Mouse (Mus musculus): ENCODE results near the gene Sf1. TPM values are rescaled to one million over a fixed set of nuclear protein-coding genes. Genes with fewer than 3 reads are reported as not detected.

The Sf1 gene
- total RNA-seq, 2 experiments from 2014 or later, result 208 to 212 TPM

DNA sequence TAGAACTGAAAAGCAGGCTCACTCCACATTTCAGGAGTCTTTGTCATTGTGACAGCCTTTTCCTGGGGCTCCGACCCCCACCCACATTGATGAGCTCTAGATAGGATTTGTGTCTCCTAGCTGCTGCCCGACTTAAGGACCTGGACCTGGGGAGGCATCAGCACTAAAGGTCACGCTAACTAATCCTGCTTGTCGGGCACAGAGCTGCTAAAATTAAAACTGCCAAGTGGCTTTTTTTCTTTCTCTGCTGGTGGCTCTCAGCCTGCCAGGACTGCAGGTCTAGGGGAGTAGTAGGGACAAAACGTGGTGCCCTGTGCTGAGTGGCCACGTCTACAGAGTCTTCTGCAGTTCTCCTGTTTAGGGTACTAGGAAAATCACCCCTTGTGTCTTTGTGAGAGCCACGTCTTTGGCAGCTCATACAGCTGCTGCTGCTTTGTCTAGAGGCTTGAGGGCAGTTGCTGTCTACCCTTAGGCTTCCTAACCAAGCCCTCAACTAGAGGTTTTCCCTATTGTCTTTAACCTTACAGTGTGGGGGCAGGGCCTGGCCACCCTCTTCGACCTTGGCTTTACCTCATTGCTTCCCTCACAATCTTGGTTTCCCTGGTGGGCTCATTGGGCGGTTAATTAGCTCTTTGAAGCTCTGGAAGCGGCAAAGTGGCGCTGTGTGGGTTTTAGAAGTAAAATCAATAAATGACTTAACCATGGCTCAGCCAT lies 14.0 kb downstream of the Sf1 start:
- no peak overlapping the region for H3K4me3 ChIP-seq
- intact Hi-C loops (cut with DNase I), result no loop called here
- no peak for TF ChIP-seq CTCF (IDR thresholded peaks at IDR 0.05)
- DNase-seq (ENCODE audit: extremely low spot score in 1 of 2, low spot score in 2 of 2), result no peak
- no peak overlapping the region for H3K27ac ChIP-seq

GRCm38 (mm10) chr19:6380411-6381166 lies 17.1 kb downstream of the Sf1 start:
- TF ChIP-seq CTCF (IDR thresholded peaks at IDR 0.05), result no peak
- H3K4me3 ChIP-seq, result no peak overlapping the region
- intact Hi-C loops (cut with DNase I), result no loop called here
- DNase-seq (ENCODE audit: extremely low spot score in 1 of 2, low spot score in 2 of 2), result no peak
- no peak overlapping the region for H3K27ac ChIP-seq

DNA sequence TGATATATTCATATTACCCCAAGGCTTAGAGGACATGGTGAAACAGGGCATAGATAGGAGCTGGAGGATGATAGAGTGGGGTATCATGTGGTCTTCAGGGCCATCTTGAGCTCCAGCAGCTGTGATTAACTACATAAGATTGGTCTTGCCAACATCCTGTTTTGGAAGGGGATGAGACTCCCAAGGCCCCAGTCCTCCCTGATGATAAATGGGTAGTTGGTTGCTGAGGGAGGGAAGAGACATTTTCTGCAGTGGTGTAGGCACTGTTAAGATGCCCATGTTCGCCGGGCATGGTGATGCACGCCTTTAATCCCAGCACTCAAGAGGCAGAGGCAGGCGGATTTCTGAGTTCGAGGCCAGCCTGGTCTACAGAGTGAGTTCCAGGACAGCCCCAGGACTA lies 17.7 kb downstream of the Sf1 start:
- no peak for TF ChIP-seq CTCF (IDR thresholded peaks at IDR 0.05)
- intact Hi-C loops (cut with DNase I), result no loop called here
- Histone ChIP-seq H3K4me3 (no peak overlapping the region), H3K27ac (no peak overlapping the region)
- no peak for DNase-seq (ENCODE audit: extremely low spot score in 1 of 2, low spot score in 2 of 2)

DNA sequence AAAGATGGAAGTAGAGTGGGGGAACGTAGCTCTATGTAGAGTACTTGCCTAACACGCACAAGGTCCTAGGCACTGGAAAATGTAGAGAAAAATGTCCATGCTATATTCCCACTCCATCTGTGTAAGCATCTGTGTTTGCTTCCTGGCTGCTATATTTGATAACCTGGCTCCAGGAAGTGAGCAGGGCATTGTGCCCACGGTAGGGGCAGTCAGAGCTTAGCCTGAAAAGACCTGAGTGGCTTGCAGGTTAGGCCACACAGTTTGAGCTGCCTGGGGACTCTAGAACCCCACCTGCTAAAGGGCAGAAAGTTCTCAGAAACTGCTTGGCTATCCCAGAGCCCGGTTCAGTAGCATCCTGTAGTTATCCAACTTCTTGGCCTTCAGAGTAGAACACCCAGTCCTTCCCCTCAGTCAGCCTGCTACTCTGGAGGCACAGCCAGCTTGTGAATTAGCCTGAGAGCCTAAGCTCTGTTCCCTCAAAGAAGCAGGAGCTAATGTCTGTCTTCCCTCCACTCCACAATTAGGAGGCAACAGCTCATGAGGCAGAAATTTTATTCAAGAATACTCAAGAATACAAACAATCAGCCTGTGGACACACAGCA lies 18.9 kb downstream of the Sf1 start:
- no peak overlapping the region for H3K4me3 ChIP-seq
- no peak overlapping the region for H3K27ac ChIP-seq
- DNase-seq (ENCODE audit: extremely low spot score in 1 of 2, low spot score in 2 of 2), result no peak
- intact Hi-C loops (cut with DNase I), result no loop called here
- no peak for TF ChIP-seq CTCF (IDR thresholded peaks at IDR 0.05)

DNA sequence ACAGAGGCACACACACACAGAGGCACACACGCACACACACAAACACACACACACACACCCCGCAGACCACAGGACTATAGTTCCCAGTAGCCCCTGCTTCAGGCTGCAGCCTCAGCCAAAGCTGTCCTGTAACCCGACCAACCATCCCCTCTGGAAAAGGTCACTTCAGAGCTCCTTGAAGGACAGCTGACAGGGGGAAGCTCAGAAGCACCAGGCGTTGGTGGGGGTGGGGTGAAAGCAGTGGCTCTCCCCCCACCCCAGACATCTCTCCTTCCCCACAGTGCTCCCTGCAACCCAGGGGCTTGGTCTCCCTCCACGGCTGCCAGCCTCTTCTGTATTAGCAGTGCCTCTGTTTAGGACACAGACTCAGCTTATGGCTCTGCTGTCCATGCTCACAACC lies 20.0 kb downstream of the Sf1 start:
- TF ChIP-seq CTCF (IDR thresholded peaks at IDR 0.05), result no peak
- Histone ChIP-seq H3K4me3 (no peak overlapping the region), H3K27ac (peak overlapping the region; percentile 56)
- no peak for DNase-seq (ENCODE audit: extremely low spot score in 1 of 2, low spot score in 2 of 2)
- intact Hi-C loops (cut with DNase I), result no loop called here

DNA sequence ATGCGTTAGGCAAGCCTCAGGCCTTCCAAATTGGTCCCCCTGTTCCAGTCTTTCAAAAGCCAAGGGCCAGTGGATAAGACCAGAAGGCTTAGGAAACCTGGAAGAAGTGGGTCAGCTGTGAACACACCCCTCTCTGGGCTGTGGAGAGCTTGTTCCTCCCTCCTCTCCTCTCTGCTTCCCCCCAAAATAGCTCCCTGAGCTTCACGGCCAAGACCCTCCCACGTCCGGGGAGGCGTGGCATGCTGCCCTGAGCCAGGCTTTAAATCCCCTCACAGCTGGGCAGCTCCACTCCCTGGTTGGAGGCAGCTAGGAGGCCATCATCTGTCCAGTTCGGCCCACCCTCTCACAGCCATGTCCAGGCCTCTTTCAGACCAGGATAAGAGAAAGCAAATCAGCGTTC lies 20.6 kb downstream of the Sf1 start, which contains the start of gene Pygm:
Gene Pygm, plus strand, starts transcription at position 272 of the 400 bp plus-strand sequence.
- peak within 1 kb of the TSS; percentile 11; the same call in 1 of the 2 replicates for H3K4me3 ChIP-seq
- TF ChIP-seq CTCF (IDR thresholded peaks at IDR 0.05), result no peak
- intact Hi-C loops (cut with DNase I), result no loop called here
- peak within 1 kb of the TSS; percentile 67 for H3K27ac ChIP-seq
- DNase-seq (ENCODE audit: extremely low spot score in 1 of 2, low spot score in 2 of 2), result peak; percentile 65 to 70

DNA sequence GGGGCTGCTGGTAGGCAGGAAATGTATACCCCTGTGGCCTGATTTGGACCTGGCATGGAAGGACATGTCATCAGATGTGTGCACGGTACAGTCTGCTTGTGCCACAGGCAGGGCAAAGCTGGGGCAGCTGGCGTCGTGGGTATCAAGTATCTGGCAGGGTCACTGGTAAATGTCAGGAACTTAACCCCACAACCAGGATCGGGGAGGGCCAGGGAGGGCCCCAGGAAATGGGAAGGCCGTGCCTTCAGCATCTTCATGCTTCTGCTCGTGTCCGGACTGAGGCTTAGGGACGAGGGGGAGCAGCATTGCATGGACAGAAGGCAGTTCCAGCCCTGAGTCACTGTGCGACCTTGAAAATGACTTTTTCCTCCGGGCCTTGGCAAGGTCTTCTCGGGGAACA lies 21.5 kb downstream of the Sf1 start:
- Histone ChIP-seq H3K4me3 (no peak overlapping the region), H3K27ac (no peak overlapping the region)
- intact Hi-C loops (cut with DNase I), result no loop called here
- no peak for TF ChIP-seq CTCF (IDR thresholded peaks at IDR 0.05)
- DNase-seq (ENCODE audit: extremely low spot score in 1 of 2, low spot score in 2 of 2), result no peak

DNA sequence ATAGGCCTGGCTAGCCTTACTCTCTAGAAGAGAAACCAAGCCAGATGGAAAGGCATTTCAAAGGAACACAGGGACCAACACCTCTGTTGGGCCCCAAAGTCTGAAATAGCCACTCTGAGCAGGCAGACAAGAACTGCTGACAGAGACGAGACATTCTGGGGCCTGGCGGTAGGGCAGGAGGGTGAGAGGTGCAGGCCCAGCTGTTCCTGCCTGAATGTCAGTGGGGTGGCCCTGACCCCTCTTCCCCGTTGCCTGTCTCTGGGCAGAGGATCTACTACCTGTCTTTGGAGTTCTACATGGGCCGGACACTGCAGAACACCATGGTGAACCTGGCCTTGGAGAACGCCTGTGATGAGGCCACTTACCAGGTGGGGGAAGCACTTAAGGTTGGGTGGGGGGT lies 21.9 kb downstream of the Sf1 start:
- no peak for DNase-seq (ENCODE audit: extremely low spot score in 1 of 2, low spot score in 2 of 2)
- Histone ChIP-seq H3K4me3 (no peak overlapping the region), H3K27ac (no peak overlapping the region)
- intact Hi-C loops (cut with DNase I), result no loop called here
- no peak for TF ChIP-seq CTCF (IDR thresholded peaks at IDR 0.05)

- H3K27ac ChIP-seq, result no peak overlapping the region
- no peak for TF ChIP-seq CTCF (IDR thresholded peaks at IDR 0.05)
- intact Hi-C loops (cut with DNase I), result no loop called here
Observed at GRCm38 (mm10) chr19:6385821-6386220, 22.3 kb downstream of the Sf1 start.

GRCm38 (mm10) chr19:6386234-6386633 lies 22.7 kb downstream of the Sf1 start:
- Histone ChIP-seq H3K27ac (no peak overlapping the region), H3K4me3 (no peak overlapping the region)
- TF ChIP-seq CTCF (IDR thresholded peaks at IDR 0.05), result no peak
- intact Hi-C loops (cut with DNase I), result no loop called here
- no peak for DNase-seq (ENCODE audit: extremely low spot score in 1 of 2, low spot score in 2 of 2)

More at GRCm38 (mm10) chr19:6385821-6386220, 22.3 kb downstream of the Sf1 start:
- H3K4me3 ChIP-seq, result no peak overlapping the region
- DNase-seq (ENCODE audit: extremely low spot score in 1 of 2, low spot score in 2 of 2), result no peak

DNA sequence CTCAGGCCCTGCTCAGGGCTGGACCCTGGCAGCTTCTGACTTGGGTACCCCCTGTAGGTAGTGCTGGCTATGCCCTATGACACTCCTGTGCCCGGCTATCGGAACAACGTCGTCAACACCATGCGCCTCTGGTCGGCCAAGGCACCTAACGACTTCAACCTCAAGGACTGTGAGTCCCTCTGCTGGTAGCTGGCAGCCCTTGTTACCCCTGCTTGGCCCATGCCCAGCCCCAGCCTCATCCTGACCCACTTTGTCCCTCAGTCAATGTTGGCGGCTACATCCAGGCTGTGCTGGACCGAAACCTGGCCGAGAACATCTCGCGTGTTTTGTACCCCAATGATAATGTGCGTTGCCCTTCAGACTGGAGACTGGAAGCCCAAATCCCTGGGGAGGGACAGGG lies 24.5 kb downstream of the Sf1 start:
- TF ChIP-seq CTCF (IDR thresholded peaks at IDR 0.05), result peak; percentile 10; the same call in 1 of the 2 replicates
- intact Hi-C loops (cut with DNase I), result no loop called here
- H3K4me3 ChIP-seq, result no peak overlapping the region
- no peak for DNase-seq (ENCODE audit: extremely low spot score in 1 of 2, low spot score in 2 of 2)
- no peak overlapping the region for H3K27ac ChIP-seq

GRCm38 (mm10) chr19:6389803-6390202 lies 26.3 kb downstream of the Sf1 start:
- TF ChIP-seq CTCF (IDR thresholded peaks at IDR 0.05), result no peak
- Histone ChIP-seq H3K27ac (no peak overlapping the region), H3K4me3 (no peak overlapping the region)
- DNase-seq (ENCODE audit: extremely low spot score in 1 of 2, low spot score in 2 of 2), result no peak
- intact Hi-C loops (cut with DNase I), result no loop called here
